Mouse (Mus musculus) cerebellum, postnatal 10 days (tissue): Measurements from ENCODE around the gene Mindy4b-ps.
A peak's percentile ranks its signal among the peaks of the same experiment; 100 is the strongest.
"Not testable (repeated sequence)": the region's sequence is repeated elsewhere in the genome, so short reads cannot be mapped to it uniquely, and the experiment has no call there.

ENCODE experiments used
- DNase-seq, 2 experiments: peaks; one replicate each; pipeline ENCODE4 v3.0.0; 2021; ENCODE audit warnings: mixed read lengths in 2 of 2

The Mindy4b-ps gene

GRCm38 (mm10) chr3:58822211-58822610 is at the start of gene Mindy4b-ps:
Gene Mindy4b-ps, minus strand, starts transcription at chr3:58822311.
- DNase-seq: no peak

- not testable (repeated sequence) for DNase-seq
Measured at GRCm38 (mm10) chr3:58871882-58872281, 49.8 kb upstream of the Mindy4b-ps start.

- DNase-seq: peak; percentile 26 to 49
Measured at GRCm38 (mm10) chr3:58865690-58866089, 43.6 kb upstream of the Mindy4b-ps start.

- no peak for DNase-seq
Measured at GRCm38 (mm10) chr3:58862976-58863375, 40.9 kb upstream of the Mindy4b-ps start.

GRCm38 (mm10) chr3:58843415-58843814 is 21.3 kb upstream of the Mindy4b-ps start:
- DNase-seq: no peak

- peak; percentile 81 to 84 for DNase-seq
Measured at GRCm38 (mm10) chr3:58833442-58834160, 11.5 kb upstream of the Mindy4b-ps start.

GRCm38 (mm10) chr3:58832888-58833287 is 10.8 kb upstream of the Mindy4b-ps start:
- peak; percentile 59 to 65 for DNase-seq

GRCm38 (mm10) chr3:58831586-58831985 is 9.5 kb upstream of the Mindy4b-ps start:
- DNase-seq: no peak

GRCm38 (mm10) chr3:58829926-58830325 is 7.8 kb upstream of the Mindy4b-ps start:
- no peak for DNase-seq

- DNase-seq: no peak
Measured at GRCm38 (mm10) chr3:58828366-58829153, 6.4 kb upstream of the Mindy4b-ps start.

- DNase-seq: no peak
Measured at GRCm38 (mm10) chr3:58826266-58826665, 4.2 kb upstream of the Mindy4b-ps start.

- peak; percentile 30 to 39 for DNase-seq
Measured at GRCm38 (mm10) chr3:58817337-58817736, 4.8 kb downstream of the Mindy4b-ps start.

- DNase-seq: peak; percentile 58 to 79
Measured at GRCm38 (mm10) chr3:58814191-58814590, 7.9 kb downstream of the Mindy4b-ps start.

GRCm38 (mm10) chr3:58810353-58810752 is 11.8 kb downstream of the Mindy4b-ps start:
- peak; percentile 40 to 46 for DNase-seq

GRCm38 (mm10) chr3:58809111-58809915 is 12.8 kb downstream of the Mindy4b-ps start:
- DNase-seq: no peak

- peak; percentile 84 to 85 for DNase-seq
Measured at GRCm38 (mm10) chr3:58808636-58809035, 13.5 kb downstream of the Mindy4b-ps start.

- no peak for DNase-seq
Measured at GRCm38 (mm10) chr3:58804745-58805144, 17.4 kb downstream of the Mindy4b-ps start.

- DNase-seq: no peak
Measured at GRCm38 (mm10) chr3:58798676-58799075, 23.4 kb downstream of the Mindy4b-ps start.

GRCm38 (mm10) chr3:58798245-58798644 is 23.9 kb downstream of the Mindy4b-ps start:
- no peak for DNase-seq

- peak in 1 of 2 experiments; percentile 20 for DNase-seq
Measured at GRCm38 (mm10) chr3:58789473-58789872, 32.6 kb downstream of the Mindy4b-ps start.

GRCm38 (mm10) chr3:58789033-58789432 is 33.1 kb downstream of the Mindy4b-ps start:
- DNase-seq: no peak

GRCm38 (mm10) chr3:58786470-58786869 is 35.6 kb downstream of the Mindy4b-ps start:
- peak in 1 of 2 experiments; percentile 39 for DNase-seq

GRCm38 (mm10) chr3:58785863-58786262 is 36.2 kb downstream of the Mindy4b-ps start:
- peak; percentile 93 to 95 for DNase-seq
